Mouse (Mus musculus): ENCODE data around the gene B4galt2.

GRCm38 (mm10) chr4:117870437-117870836 lies 12.8 kb downstream of the B4galt2 start:
- TF ChIP-seq CTCF (IDR thresholded peaks at IDR 0.05) (no peak), EP300 (IDR thresholded peaks at IDR 0.05; ENCODE audit: insufficient read depth, low read depth, low read length) (no peak)
